In the genomic region with DNA sequence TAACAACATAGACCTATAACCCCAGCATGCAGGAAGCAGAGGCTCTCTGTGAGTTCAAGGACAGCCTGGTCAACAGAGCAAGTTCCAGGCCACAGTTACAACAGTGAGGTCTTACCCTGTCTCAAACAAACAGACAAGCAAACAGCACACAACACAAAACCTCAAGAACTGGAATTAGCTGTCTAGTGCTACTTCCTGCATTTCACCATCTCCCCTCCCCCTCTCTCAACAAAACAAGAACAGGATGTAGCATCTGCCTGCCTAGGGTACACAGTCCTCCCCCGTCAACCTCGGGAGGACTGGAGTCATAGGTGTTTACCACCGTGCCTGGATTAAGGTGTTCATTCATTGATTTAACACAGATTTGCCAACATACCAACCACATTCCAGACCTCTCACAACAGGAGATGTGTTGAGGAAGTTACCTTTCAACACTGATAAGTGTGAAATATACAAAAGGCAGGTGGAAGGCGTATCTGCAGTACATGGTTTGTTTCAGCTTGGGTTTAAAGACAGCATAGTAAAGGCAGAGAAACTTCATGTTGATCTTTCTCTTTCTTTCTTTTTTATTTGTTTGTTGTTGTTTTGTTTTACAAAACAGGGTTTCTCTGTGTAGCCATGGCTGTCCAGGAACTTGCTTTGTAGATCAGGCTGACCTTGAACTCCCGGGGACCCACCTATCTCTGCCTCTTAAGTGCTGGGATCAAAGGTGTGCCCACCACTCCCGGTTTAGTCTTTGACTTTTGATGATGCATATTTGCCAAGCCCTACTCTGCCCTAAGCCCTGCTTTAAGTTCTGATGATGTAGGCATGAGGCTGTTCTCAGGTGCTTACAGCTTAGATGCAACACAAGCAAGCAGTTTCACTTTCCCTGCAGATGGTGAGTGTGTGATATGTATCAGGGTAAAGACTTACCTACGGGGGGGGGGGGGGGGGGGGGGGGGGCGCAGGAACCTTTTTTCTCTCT, we compare ENCODE assay signal across 11 mouse cellular contexts. TPM values are rescaled to one million over a fixed set of nuclear protein-coding genes. Genes with fewer than 3 reads are reported as not detected.
A peak's percentile ranks its signal among the peaks of the same experiment; 100 is the strongest.
DNase-seq lines count a peak whose midpoint lies in the region; ATAC-seq and TF ChIP-seq lines count a peak whose summit lies in the region.
"Had no signal": no experiment of that assay in that cellular context is flagged by ENCODE, and none has a peak within 500 bp of the region (broad histone marks: within the 10 kb centered on the region; RNA-seq: fewer than 3 reads in every experiment).

No protein-coding gene starts in this region.

- in situ Hi-C loops in ES-E14 (cut with MboI; ENCODE audit: low sequenced_read_pairs in 2 of 2, unreplicated experiment in 2 of 2): no loop called here

- no peak overlapping the region for H3K27ac ChIP-seq in intestine, embryonic 16.5 days (ENCODE audit: low read length)
- H3K27ac ChIP-seq in intestine, embryonic 15.5 days: no peak overlapping the region
- peak overlapping the region; percentile 19; the same call in 1 of the 2 replicates for H3K27ac ChIP-seq in ES-E14 (ENCODE audit: insufficient read depth, low read depth, low read length, poor library complexity, severe bottlenecking)
- peak overlapping the region; percentile 62 for H3K27ac ChIP-seq in liver, embryonic 15.5 days (replicated peaks)
- no peak overlapping the region for H3K27ac ChIP-seq in stomach, embryonic 15.5 days
- H3K27ac ChIP-seq in forebrain, embryonic 13.5 days: no peak overlapping the region
- no peak overlapping the region for H3K27ac ChIP-seq in layer of hippocampus, adult 2 months
- H3K27ac ChIP-seq: left cerebral cortex, adult 2 months had no signal

- no peak overlapping the region for H3K4me2 ChIP-seq in intestine, embryonic 16.5 days (ENCODE audit: low read depth, low read length)
- H3K4me2 ChIP-seq in intestine, embryonic 15.5 days (replicated peaks): no peak overlapping the region
- no peak overlapping the region for H3K4me2 ChIP-seq in liver, embryonic 15.5 days
- no peak overlapping the region for H3K4me2 ChIP-seq in stomach, embryonic 15.5 days
- H3K4me2 ChIP-seq in forebrain, embryonic 13.5 days: no peak overlapping the region
- H3K4me2 ChIP-seq: midbrain, embryonic 11.5 days had no signal

- WGBS in intestine, embryonic 16.5 days: 52% methylated on average over 8 of the region's 8 CpGs
- 45% methylated on average over 8 of the region's 8 CpGs for WGBS in intestine, embryonic 15.5 days
- 35% methylated on average over 8 of the region's 8 CpGs for WGBS in liver, embryonic 15.5 days (ENCODE audit: insufficient replicate concordance)
- 42% methylated on average over 7 of the region's 8 CpGs for WGBS in stomach, embryonic 15.5 days
- WGBS in forebrain, embryonic 13.5 days: 85% methylated on average over 7 of the region's 8 CpGs

- no peaks in the 10 kb centered on the region for H3K36me3 ChIP-seq in intestine, embryonic 16.5 days (ENCODE audit: control insufficient read depth, insufficient read depth, low read length)
- no peaks in the 10 kb centered on the region for H3K36me3 ChIP-seq in intestine, embryonic 15.5 days
- H3K36me3 ChIP-seq in ES-E14 (ENCODE audit: control insufficient read depth, insufficient read depth, low read length, poor library complexity, severe bottlenecking): no peaks in the 10 kb centered on the region
- H3K36me3 ChIP-seq in liver, embryonic 15.5 days (replicated peaks): no peaks in the 10 kb centered on the region
- no peaks in the 10 kb centered on the region for H3K36me3 ChIP-seq in stomach, embryonic 15.5 days
- no peaks in the 10 kb centered on the region for H3K36me3 ChIP-seq in forebrain, embryonic 13.5 days (ENCODE audit: poor library complexity, severe bottlenecking)

- H3K9me3 ChIP-seq in intestine, embryonic 16.5 days (ENCODE audit: control insufficient read depth, low read length): peaks cover 3% of the 10 kb centered on the region; the same call in 1 of the 2 replicates
- no peaks in the 10 kb centered on the region for H3K9me3 ChIP-seq in intestine, embryonic 15.5 days
- H3K9me3 ChIP-seq in ES-E14 (ENCODE audit: control insufficient read depth, insufficient read depth, low read depth, low read length): no peaks in the 10 kb centered on the region
- H3K9me3 ChIP-seq in liver, embryonic 15.5 days (replicated peaks): no peaks in the 10 kb centered on the region
- H3K9me3 ChIP-seq in stomach, embryonic 15.5 days: no peaks in the 10 kb centered on the region
- H3K9me3 ChIP-seq in forebrain, embryonic 13.5 days (replicated peaks): no peaks in the 10 kb centered on the region

- peak; percentile 50 for DNase-seq in ES-E14 (ENCODE audit: low read depth, low spot score)
- DNase-seq in cerebellum, postnatal 14 days: no peak
- DNase-seq in layer of hippocampus, adult 2 months (ENCODE audit: low spot score in 2 of 2): no peak
- DNase-seq: retina, postnatal 1 day had no signal

- H3K27me3 ChIP-seq in intestine, embryonic 16.5 days (replicated peaks; ENCODE audit: control insufficient read depth, insufficient read depth, low read length): no peaks in the 10 kb centered on the region
- H3K27me3 ChIP-seq in intestine, embryonic 15.5 days (replicated peaks): no peaks in the 10 kb centered on the region
- no peaks in the 10 kb centered on the region for H3K27me3 ChIP-seq in liver, embryonic 15.5 days
- H3K27me3 ChIP-seq in stomach, embryonic 15.5 days (replicated peaks): no peaks in the 10 kb centered on the region
- no peaks in the 10 kb centered on the region for H3K27me3 ChIP-seq in forebrain, embryonic 13.5 days

- H3K4me1 ChIP-seq in intestine, embryonic 16.5 days (ENCODE audit: control insufficient read depth, insufficient read depth, low read length): peaks cover 3% of the 10 kb centered on the region; the same call in 1 of the 2 replicates
- no peaks in the 10 kb centered on the region for H3K4me1 ChIP-seq in intestine, embryonic 15.5 days (replicated peaks)
- H3K4me1 ChIP-seq in ES-E14 (ENCODE audit: control insufficient read depth in 2 of 2, insufficient read depth in 2 of 2, low read length in 2 of 2, poor library complexity in 1 of 2): peaks cover 7 to 11% of the 10 kb centered on the region in 2 experiments; a peak in 3 of 4 replicates
- peaks cover 20% of the 10 kb centered on the region for H3K4me1 ChIP-seq in liver, embryonic 15.5 days (replicated peaks)
- H3K4me1 ChIP-seq in stomach, embryonic 15.5 days: no peaks in the 10 kb centered on the region
- no peaks in the 10 kb centered on the region for H3K4me1 ChIP-seq in forebrain, embryonic 13.5 days

- ATAC-seq in intestine, embryonic 16.5 days: peak; percentile 52; the same call in 1 of the 2 replicates
- ATAC-seq in intestine, embryonic 15.5 days: no peak; the same call in 1 of the 2 replicates
- ATAC-seq in liver, embryonic 15.5 days (ENCODE audit: insufficient read depth): peak; percentile 60
- peak; percentile 50; the same call in 1 of the 2 replicates for ATAC-seq in stomach, embryonic 15.5 days (ENCODE audit: insufficient read depth, low FRiP score, low read depth)
- no peak for ATAC-seq in forebrain, embryonic 13.5 days

- H3K9ac ChIP-seq in intestine, embryonic 16.5 days (ENCODE audit: low read depth, low read length): no peak overlapping the region
- H3K9ac ChIP-seq in intestine, embryonic 15.5 days: no peak overlapping the region
- no peak overlapping the region for H3K9ac ChIP-seq in ES-E14 (ENCODE audit: insufficient read depth, low read depth, low read length, poor library complexity, severe bottlenecking)
- H3K9ac ChIP-seq in liver, embryonic 15.5 days: no peak overlapping the region
- H3K9ac ChIP-seq in stomach, embryonic 15.5 days: no peak overlapping the region
- no peak overlapping the region for H3K9ac ChIP-seq in forebrain, embryonic 13.5 days

- no peak for TF ChIP-seq CTCF in layer of hippocampus, adult 2 months (conservative IDR thresholded peaks at IDR 0.05)

- H3K4me3 ChIP-seq in intestine, embryonic 16.5 days (ENCODE audit: low read length): no peak overlapping the region
- no peak overlapping the region for H3K4me3 ChIP-seq in intestine, embryonic 15.5 days (replicated peaks)
- no peak overlapping the region for H3K4me3 ChIP-seq in ES-E14 (ENCODE audit: insufficient read depth in 1 of 2, low read depth in 1 of 2, low read length in 2 of 2, poor library complexity in 1 of 2, severe bottlenecking in 1 of 2)
- no peak overlapping the region for H3K4me3 ChIP-seq in liver, embryonic 15.5 days (replicated peaks)
- no peak overlapping the region for H3K4me3 ChIP-seq in stomach, embryonic 15.5 days (replicated peaks)
- no peak overlapping the region for H3K4me3 ChIP-seq in forebrain, embryonic 13.5 days
- no peak overlapping the region for H3K4me3 ChIP-seq in layer of hippocampus, adult 2 months
- H3K4me3 ChIP-seq: left cerebral cortex, adult 2 months had no signal

TF ChIP-seq in ES-E14, 5 proteins besides CTCF, POLR2A, EP300 and RAD21:
- TF ChIP-seq MAFK (IDR thresholded peaks at IDR 0.05; ENCODE audit: insufficient read depth, low read depth, low read length) (no peak), ZC3H11A (IDR thresholded peaks at IDR 0.05; ENCODE audit: borderline replicate concordance, low read depth, low read length) (no peak), CHD2 (IDR thresholded peaks at IDR 0.05; ENCODE audit: low read depth, low read length) (0 out of 2 replicates have a peak, but pooled peaks have one; percentile 38), HCFC1 (IDR thresholded peaks at IDR 0.05; ENCODE audit: borderline replicate concordance, insufficient read depth, low read length) (no peak), ZNF384 (IDR thresholded peaks at IDR 0.05; ENCODE audit: low read depth, low read length) (no peak)

RNA-seq across cellular contexts. Expression of gene Coa7, which starts 9.0 kb away (rescaled TPM):
- 67.0 and 68.5 TPM in 2 replicates for polyA plus RNA-seq in intestine, embryonic 16.5 days (2015; fragmentation: Nextera tagmentation; extraction: Ambion mirVana)
- 65.2 and 65.3 TPM in 2 replicates for polyA plus RNA-seq in intestine, embryonic 15.5 days (2015; fragmentation: Nextera tagmentation; extraction: Ambion mirVana)
- total RNA-seq in ES-E14 (2012; rRNA removed): 24.7 and 37.0 TPM in 2 replicates
- 21.9 and 24.6 TPM in 2 replicates for polyA plus RNA-seq in liver, embryonic 15.5 days (2015; fragmentation: Nextera tagmentation; extraction: Ambion mirVana)
- polyA plus RNA-seq in stomach, embryonic 15.5 days (2015; fragmentation: Nextera tagmentation; extraction: Ambion mirVana): 45.3 and 53.9 TPM in 2 replicates
- polyA plus RNA-seq in forebrain, embryonic 13.5 days (2015; fragmentation: Nextera tagmentation; extraction: Ambion mirVana): 42.3 and 47.7 TPM in 2 replicates
- 10 to 100 TPM; 28.8 to 31.6 TPM for total RNA-seq in layer of hippocampus, adult 2 months (2021)

RNA-seq across cellular contexts. Expression of gene Zyg11b, which starts 18.0 kb away (rescaled TPM):
- 5.7 and 5.9 TPM in 2 replicates for polyA plus RNA-seq in intestine, embryonic 16.5 days (2015; fragmentation: Nextera tagmentation; extraction: Ambion mirVana)
- polyA plus RNA-seq in intestine, embryonic 15.5 days (2015; fragmentation: Nextera tagmentation; extraction: Ambion mirVana): 8.3 and 8.6 TPM in 2 replicates
- total RNA-seq in ES-E14 (2012; rRNA removed): 13.3 and 13.6 TPM in 2 replicates
- polyA plus RNA-seq in liver, embryonic 15.5 days (2015; fragmentation: Nextera tagmentation; extraction: Ambion mirVana): 2.3 and 2.4 TPM in 2 replicates
- polyA plus RNA-seq in stomach, embryonic 15.5 days (2015; fragmentation: Nextera tagmentation; extraction: Ambion mirVana): 9.7 and 11.4 TPM in 2 replicates
- 22.6 and 24.6 TPM in 2 replicates for polyA plus RNA-seq in forebrain, embryonic 13.5 days (2015; fragmentation: Nextera tagmentation; extraction: Ambion mirVana)
- 10 to 100 TPM; 96.1 to 99.5 TPM for total RNA-seq in layer of hippocampus, adult 2 months (2021)

Comparison
In these comparisons a context has a peak if more than half of its experiments do, and no peak if none do; other contexts are left out.
1. ATAC-seq: peak in intestine, embryonic 16.5 days (single experiment), liver, embryonic 15.5 days (single experiment) and stomach, embryonic 15.5 days (single experiment); none in intestine, embryonic 15.5 days (single experiment) and forebrain, embryonic 13.5 days (single experiment).
2. H3K27ac ChIP-seq: peak in ES-E14 (single experiment) and liver, embryonic 15.5 days (single experiment); none in intestine, embryonic 16.5 days (single experiment), intestine, embryonic 15.5 days (single experiment), stomach, embryonic 15.5 days (single experiment), forebrain, embryonic 13.5 days (single experiment) and layer of hippocampus, adult 2 months (single experiment).